Mouse (Mus musculus) limb, embryonic 12.5 days (tissue): ENCODE results near the gene Smim20. TPM values are rescaled to one million over a fixed set of nuclear protein-coding genes. Genes with fewer than 3 reads are reported as not detected.

Experiments
- ATAC-seq: fragments of 200-750 bp; cut with Nextera tagmentation; 2 replicates; pipeline ENCODE4 v1.8.0; 2017; ENCODE audit warnings: low read depth, moderate TSS enrichment; ENCODE audit not compliant: insufficient number of reproducible peaks, insufficient read depth, low FRiP score, low TSS enrichment
- H3K27ac ChIP-seq: fragments of 300-500 bp; sonication (generic); 2 replicates; pipeline ENCODE4 v1.5.1; 2016; ENCODE audit warnings: mild to moderate bottlenecking, moderate library complexity
- H3K27me3 ChIP-seq: fragments of 300-500 bp; sonication (generic); 2 replicates; pipeline ENCODE4 v1.6.1; 2016; ENCODE audit warnings: mild to moderate bottlenecking, moderate library complexity
- H3K36me3 ChIP-seq: fragments of 300-500 bp; sonication (generic); 2 replicates; pipeline ENCODE4 v1.6.1; 2016; ENCODE audit warnings: mild to moderate bottlenecking, moderate library complexity
- H3K4me1 ChIP-seq: fragments of 300-500 bp; sonication (generic); replicated peaks from 2 replicates; pipeline ENCODE4 v1.6.1; 2016
- H3K4me2 ChIP-seq: fragments of 300-500 bp; sonication (generic); 2 replicates; pipeline ENCODE4 v1.6.1; 2016; ENCODE audit warnings: mild to moderate bottlenecking, moderate library complexity
- H3K4me3 ChIP-seq: fragments of 300-500 bp; sonication (generic); replicated peaks from 2 replicates; pipeline ENCODE4 v1.5.1; 2016; ENCODE audit warnings: mild to moderate bottlenecking
- H3K9ac ChIP-seq: fragments of 300-500 bp; sonication (generic); replicated peaks from 2 replicates; pipeline ENCODE4 v1.6.1; 2016; ENCODE audit warnings: mild to moderate bottlenecking, moderate library complexity
- H3K9me3 ChIP-seq: fragments of 300-500 bp; sonication (generic); 2 replicates; pipeline ENCODE4 v1.6.1; 2016; ENCODE audit warnings: mild to moderate bottlenecking, moderate library complexity
- WGBS: fragments of 180-500 bp; shearing (Covaris S2); methylation state at CpG from one replicate; pipeline ENCODE4 v1.1.7; 2016; 5-methylcytosine and 5-hydroxymethylcytosine counted together
- polyA plus RNA-seq: library from polyadenylated mRNA; unstranded; fragments of >200 nt; fragmentation: Nextera tagmentation; extraction: Ambion mirVana; gene quantifications from 2 replicates; pipeline ENCODE4 v1.2.1, GENCODE M21; 2016

The Smim20 gene
- polyA plus RNA-seq, 1 experiment from 2014 or later = 66.0 TPM

- peak overlapping the region; percentile 82; the same call in 1 of the 2 replicates for H3K27ac ChIP-seq
- no peaks in the 10 kb centered on the region for H3K36me3 ChIP-seq
- H3K4me2 ChIP-seq = peak overlapping the region; percentile 74; the same call in 1 of the 2 replicates
- peaks cover 21% of the 10 kb centered on the region for H3K4me1 ChIP-seq
- no peaks in the 10 kb centered on the region for H3K27me3 ChIP-seq
- no peak for ATAC-seq
- no peak overlapping the region for H3K4me3 ChIP-seq
- H3K9ac ChIP-seq = no peak overlapping the region
- WGBS = 60% methylated on average over 4 of the region's 4 CpGs
- no peaks in the 10 kb centered on the region for H3K9me3 ChIP-seq
These were observed 702 bp upstream of the Smim20 start for GRCm38 (mm10) chr5:53266181-53266580.

- Histone ChIP-seq H3K9me3 (no peaks in the 10 kb centered on the region), H3K27me3 (no peaks in the 10 kb centered on the region), H3K4me2 (no peak overlapping the region), H3K36me3 (peaks cover 7% of the 10 kb centered on the region; the same call in 1 of the 2 replicates), H3K27ac (no peak overlapping the region), H3K9ac (no peak overlapping the region), H3K4me1 (peaks cover 21% of the 10 kb centered on the region), H3K4me3 (no peak overlapping the region)
- ATAC-seq = no peak
- WGBS = 81% methylated on average over 6 of the region's 6 CpGs
These were observed 1.3 kb downstream of the Smim20 start for GRCm38 (mm10) chr5:53268095-53268692.

- Histone ChIP-seq H3K36me3 (peaks cover 7% of the 10 kb centered on the region; the same call in 1 of the 2 replicates), H3K4me2 (no peak overlapping the region), H3K4me3 (no peak overlapping the region), H3K27ac (no peak overlapping the region), H3K9ac (no peak overlapping the region), H3K27me3 (no peaks in the 10 kb centered on the region), H3K4me1 (peaks cover 36% of the 10 kb centered on the region), H3K9me3 (no peaks in the 10 kb centered on the region)
- no peak for ATAC-seq
- 90% methylated on average over 5 of the region's 5 CpGs for WGBS
These were observed 2.9 kb downstream of the Smim20 start for GRCm38 (mm10) chr5:53269799-53270198.

GRCm38 (mm10) chr5:53270947-53271711 lies 4.2 kb downstream of the Smim20 start:
- Histone ChIP-seq H3K4me3 (no peak overlapping the region), H3K27ac (no peak overlapping the region), H3K36me3 (peaks cover 7% of the 10 kb centered on the region; the same call in 1 of the 2 replicates), H3K4me2 (no peak overlapping the region), H3K9ac (no peak overlapping the region), H3K4me1 (peaks cover 48% of the 10 kb centered on the region), H3K27me3 (no peaks in the 10 kb centered on the region), H3K9me3 (no peaks in the 10 kb centered on the region)
- whole genome bisulfite sequencing = 90% methylated on average over 13 of the region's 13 CpGs
- no peak for ATAC-seq

GRCm38 (mm10) chr5:53272626-53273025 lies 5.7 kb downstream of the Smim20 start:
- ATAC-seq = no peak
- Histone ChIP-seq H3K4me3 (no peak overlapping the region), H3K4me2 (no peak overlapping the region), H3K9ac (no peak overlapping the region), H3K27ac (no peak overlapping the region), H3K36me3 (peaks cover 7% of the 10 kb centered on the region; the same call in 1 of the 2 replicates), H3K27me3 (no peaks in the 10 kb centered on the region), H3K9me3 (no peaks in the 10 kb centered on the region), H3K4me1 (peaks cover 49% of the 10 kb centered on the region)
- WGBS = 90% methylated on average over 4 of the region's 4 CpGs

- Histone ChIP-seq H3K4me3 (no peak overlapping the region), H3K36me3 (peaks cover 15% of the 10 kb centered on the region), H3K9ac (no peak overlapping the region), H3K4me1 (peaks cover 44% of the 10 kb centered on the region), H3K9me3 (no peaks in the 10 kb centered on the region), H3K27me3 (no peaks in the 10 kb centered on the region), H3K27ac (no peak overlapping the region), H3K4me2 (no peak overlapping the region)
- WGBS = 61% methylated on average over 5 of the region's 5 CpGs
- no peak for ATAC-seq
These were observed 7.0 kb downstream of the Smim20 start for GRCm38 (mm10) chr5:53273699-53274430.

- 36% methylated on average over 5 of the region's 5 CpGs for WGBS
- Histone ChIP-seq H3K9ac (no peak overlapping the region), H3K4me2 (no peak overlapping the region), H3K27ac (0 out of 2 replicates have a peak overlapping the region, but pooled peaks have one; percentile 7), H3K36me3 (peaks cover 18% of the 10 kb centered on the region), H3K9me3 (no peaks in the 10 kb centered on the region), H3K27me3 (no peaks in the 10 kb centered on the region), H3K4me1 (peaks cover 44% of the 10 kb centered on the region), H3K4me3 (no peak overlapping the region)
- no peak for ATAC-seq
These were observed 8.0 kb downstream of the Smim20 start for GRCm38 (mm10) chr5:53274811-53275355.

- Histone ChIP-seq H3K4me1 (peaks cover 44% of the 10 kb centered on the region), H3K27ac (0 out of 2 replicates have a peak overlapping the region, but pooled peaks have one; percentile 7), H3K4me3 (no peak overlapping the region), H3K27me3 (no peaks in the 10 kb centered on the region), H3K4me2 (no peak overlapping the region), H3K36me3 (peaks cover 18% of the 10 kb centered on the region), H3K9me3 (no peaks in the 10 kb centered on the region), H3K9ac (no peak overlapping the region)
- 38% methylated on average over 3 of the region's 3 CpGs for WGBS
- no peak for ATAC-seq
These were observed 8.5 kb downstream of the Smim20 start for GRCm38 (mm10) chr5:53275376-53275775.

GRCm38 (mm10) chr5:53276470-53277022 lies 9.7 kb downstream of the Smim20 start:
- Histone ChIP-seq H3K4me2 (0 out of 2 replicates have a peak overlapping the region, but pooled peaks have one; percentile 6), H3K4me3 (no peak overlapping the region), H3K9ac (no peak overlapping the region), H3K4me1 (peaks cover 44% of the 10 kb centered on the region), H3K36me3 (peaks cover 18% of the 10 kb centered on the region), H3K9me3 (no peaks in the 10 kb centered on the region), H3K27ac (no peak overlapping the region), H3K27me3 (no peaks in the 10 kb centered on the region)
- ATAC-seq = no peak
- 17% methylated on average over 5 of the region's 5 CpGs for WGBS

- Histone ChIP-seq H3K4me2 (no peak overlapping the region), H3K4me3 (no peak overlapping the region), H3K9me3 (no peaks in the 10 kb centered on the region), H3K27me3 (no peaks in the 10 kb centered on the region), H3K4me1 (peaks cover 46% of the 10 kb centered on the region), H3K27ac (no peak overlapping the region), H3K9ac (no peak overlapping the region), H3K36me3 (peaks cover 14% of the 10 kb centered on the region)
- ATAC-seq = no peak
- WGBS = 45% methylated on average over 4 of the region's 4 CpGs
These were observed 10.9 kb downstream of the Smim20 start for GRCm38 (mm10) chr5:53277716-53278263.
